Mouse (Mus musculus): ENCODE data around the gene Slc4a8. TPM values are rescaled to one million over a fixed set of nuclear protein-coding genes. Genes with fewer than 3 reads are reported as not detected.
"Not testable (repeated sequence)": the region's sequence is repeated elsewhere in the genome, so short reads cannot be mapped to it uniquely, and the experiment has no call there.

Gene Slc4a8
- polyA plus RNA-seq, 1 experiment from 2014 or later, result 7.1 TPM

GRCm38 (mm10) chr15:100808062-100808461, 46.5 kb downstream of the Slc4a8 start:
- no peaks in the 10 kb centered on the region for H3K27me3 ChIP-seq (ENCODE audit: control insufficient read depth, insufficient read depth, low read length)
- WGBS, result 82% methylated on average over 12 of the region's 12 CpGs
- H3K4me1 ChIP-seq (ENCODE audit: control insufficient read depth, insufficient read depth, low read length), result no peaks in the 10 kb centered on the region
- ATAC-seq (ENCODE audit: low FRiP score), result no peak
- no peak overlapping the region for H3K27ac ChIP-seq (ENCODE audit: low read depth, low read length)
- no peaks in the 10 kb centered on the region for H3K36me3 ChIP-seq (ENCODE audit: control insufficient read depth, insufficient read depth, low read length)
- H3K4me2 ChIP-seq, result no peak overlapping the region
- no peak overlapping the region for H3K4me3 ChIP-seq (ENCODE audit: low read depth, low read length)
- no peak for DNase-seq (ENCODE audit: low spot score, missing footprints)
- H3K9me3 ChIP-seq (ENCODE audit: control insufficient read depth, low read length), result no peaks in the 10 kb centered on the region
- no peak overlapping the region for H3K9ac ChIP-seq (ENCODE audit: low read length)

GRCm38 (mm10) chr15:100808484-100808883, 46.9 kb downstream of the Slc4a8 start:
- DNase-seq (ENCODE audit: low spot score, missing footprints) (no peak), ATAC-seq (ENCODE audit: low FRiP score) (no peak)
- Histone ChIP-seq H3K9me3 (ENCODE audit: control insufficient read depth, low read length) (no peaks in the 10 kb centered on the region), H3K9ac (ENCODE audit: low read length) (no peak overlapping the region), H3K4me3 (ENCODE audit: low read depth, low read length) (no peak overlapping the region), H3K4me1 (ENCODE audit: control insufficient read depth, insufficient read depth, low read length) (peaks cover 2% of the 10 kb centered on the region), H3K36me3 (ENCODE audit: control insufficient read depth, insufficient read depth, low read length) (no peaks in the 10 kb centered on the region), H3K4me2 (no peak overlapping the region), H3K27ac (ENCODE audit: low read depth, low read length) (no peak overlapping the region), H3K27me3 (ENCODE audit: control insufficient read depth, insufficient read depth, low read length) (no peaks in the 10 kb centered on the region)
- WGBS, result 83% methylated on average over 9 of the region's 9 CpGs

GRCm38 (mm10) chr15:100810243-100810642, 48.7 kb downstream of the Slc4a8 start:
- H3K36me3 ChIP-seq (ENCODE audit: control insufficient read depth, insufficient read depth, low read length), result no peaks in the 10 kb centered on the region
- DNase-seq (ENCODE audit: low spot score, missing footprints), result no peak
- 91% methylated on average over 8 of the region's 8 CpGs for WGBS

GRCm38 (mm10) chr15:100813501-100813900, 52.0 kb downstream of the Slc4a8 start:
- Histone ChIP-seq H3K9ac (ENCODE audit: low read length) (no peak overlapping the region), H3K36me3 (ENCODE audit: control insufficient read depth, insufficient read depth, low read length) (no peaks in the 10 kb centered on the region; the same call in 1 of the 2 replicates), H3K27me3 (ENCODE audit: control insufficient read depth, insufficient read depth, low read length) (no peaks in the 10 kb centered on the region; the same call in 1 of the 2 replicates), H3K4me3 (ENCODE audit: low read depth, low read length) (no peak overlapping the region), H3K4me1 (ENCODE audit: control insufficient read depth, insufficient read depth, low read length) (peaks cover 9% of the 10 kb centered on the region), H3K27ac (ENCODE audit: low read depth, low read length) (no peak overlapping the region), H3K4me2 (no peak overlapping the region), H3K9me3 (ENCODE audit: control insufficient read depth, low read length) (no peaks in the 10 kb centered on the region)
- DNase-seq (ENCODE audit: low spot score, missing footprints) (no peak), ATAC-seq (ENCODE audit: low FRiP score) (no peak)
- 74% methylated on average over 5 of the region's 5 CpGs for WGBS

More at GRCm38 (mm10) chr15:100810243-100810642, 48.7 kb downstream of the Slc4a8 start:
- Histone ChIP-seq H3K27me3 (ENCODE audit: control insufficient read depth, insufficient read depth, low read length) (no peaks in the 10 kb centered on the region), H3K9me3 (ENCODE audit: control insufficient read depth, low read length) (no peaks in the 10 kb centered on the region), H3K4me2 (no peak overlapping the region), H3K4me3 (ENCODE audit: low read depth, low read length) (no peak overlapping the region), H3K27ac (ENCODE audit: low read depth, low read length) (no peak overlapping the region), H3K9ac (ENCODE audit: low read length) (no peak overlapping the region), H3K4me1 (ENCODE audit: control insufficient read depth, insufficient read depth, low read length) (peaks cover 9% of the 10 kb centered on the region)
- ATAC-seq (ENCODE audit: low FRiP score), result no peak

GRCm38 (mm10) chr15:100814066-100814465, 52.5 kb downstream of the Slc4a8 start:
- Histone ChIP-seq H3K9ac (ENCODE audit: low read length) (no peak overlapping the region), H3K27me3 (ENCODE audit: control insufficient read depth, insufficient read depth, low read length) (no peaks in the 10 kb centered on the region; the same call in 1 of the 2 replicates), H3K4me1 (ENCODE audit: control insufficient read depth, insufficient read depth, low read length) (peaks cover 9% of the 10 kb centered on the region), H3K27ac (ENCODE audit: low read depth, low read length) (no peak overlapping the region), H3K4me2 (no peak overlapping the region), H3K9me3 (ENCODE audit: control insufficient read depth, low read length) (no peaks in the 10 kb centered on the region), H3K36me3 (ENCODE audit: control insufficient read depth, insufficient read depth, low read length) (no peaks in the 10 kb centered on the region; the same call in 1 of the 2 replicates), H3K4me3 (ENCODE audit: low read depth, low read length) (no peak overlapping the region)
- WGBS, result 35% methylated on average over 7 of the region's 7 CpGs
- ATAC-seq (ENCODE audit: low FRiP score) (no peak), DNase-seq (ENCODE audit: low spot score, missing footprints) (no peak)

GRCm38 (mm10) chr15:100815310-100815709, 53.8 kb downstream of the Slc4a8 start:
- WGBS, result 90% methylated on average over 8 of the region's 8 CpGs
- no peaks in the 10 kb centered on the region; the same call in 1 of the 2 replicates for H3K27me3 ChIP-seq (ENCODE audit: control insufficient read depth, insufficient read depth, low read length)

GRCm38 (mm10) chr15:100818860-100819259, 57.3 kb downstream of the Slc4a8 start:
- no peaks in the 10 kb centered on the region; the same call in 1 of the 2 replicates for H3K36me3 ChIP-seq (ENCODE audit: control insufficient read depth, insufficient read depth, low read length)
- no peak overlapping the region for H3K4me3 ChIP-seq (ENCODE audit: low read depth, low read length)
- 88% methylated on average over 3 of the region's 3 CpGs for WGBS
- H3K4me1 ChIP-seq (ENCODE audit: control insufficient read depth, insufficient read depth, low read length), result peaks cover 5% of the 10 kb centered on the region
- H3K4me2 ChIP-seq, result no peak overlapping the region
- no peak overlapping the region for H3K9ac ChIP-seq (ENCODE audit: low read length)
- no peaks in the 10 kb centered on the region for H3K9me3 ChIP-seq (ENCODE audit: control insufficient read depth, low read length)
- no peak for DNase-seq (ENCODE audit: low spot score, missing footprints)
- peaks cover 3% of the 10 kb centered on the region; the same call in 1 of the 2 replicates for H3K27me3 ChIP-seq (ENCODE audit: control insufficient read depth, insufficient read depth, low read length)
- ATAC-seq (ENCODE audit: low FRiP score), result no peak
- no peak overlapping the region for H3K27ac ChIP-seq (ENCODE audit: low read depth, low read length)

More at GRCm38 (mm10) chr15:100815310-100815709, 53.8 kb downstream of the Slc4a8 start:
- DNase-seq (ENCODE audit: low spot score, missing footprints), result no peak
- no peak overlapping the region for H3K4me3 ChIP-seq (ENCODE audit: low read depth, low read length)
- no peaks in the 10 kb centered on the region; the same call in 1 of the 2 replicates for H3K36me3 ChIP-seq (ENCODE audit: control insufficient read depth, insufficient read depth, low read length)
- H3K27ac ChIP-seq (ENCODE audit: low read depth, low read length), result no peak overlapping the region
- peaks cover 9% of the 10 kb centered on the region for H3K4me1 ChIP-seq (ENCODE audit: control insufficient read depth, insufficient read depth, low read length)
- no peak overlapping the region for H3K9ac ChIP-seq (ENCODE audit: low read length)
- no peak overlapping the region for H3K4me2 ChIP-seq
- no peak for ATAC-seq (ENCODE audit: low FRiP score)
- H3K9me3 ChIP-seq (ENCODE audit: control insufficient read depth, low read length), result no peaks in the 10 kb centered on the region

- Histone ChIP-seq H3K27me3 (ENCODE audit: control insufficient read depth, insufficient read depth, low read length) (peaks cover 11% of the 10 kb centered on the region), H3K4me2 (no peak overlapping the region), H3K9me3 (ENCODE audit: control insufficient read depth, low read length) (no peaks in the 10 kb centered on the region), H3K36me3 (ENCODE audit: control insufficient read depth, insufficient read depth, low read length) (no peaks in the 10 kb centered on the region), H3K4me3 (ENCODE audit: low read depth, low read length) (no peak overlapping the region), H3K9ac (ENCODE audit: low read length) (no peak overlapping the region), H3K4me1 (ENCODE audit: control insufficient read depth, insufficient read depth, low read length) (no peaks in the 10 kb centered on the region), H3K27ac (ENCODE audit: low read depth, low read length) (no peak overlapping the region)
- DNase-seq (ENCODE audit: low spot score, missing footprints), result no peak
- ATAC-seq (ENCODE audit: low FRiP score), result no peak
- 62% methylated on average over 8 of the region's 8 CpGs for WGBS
Observed at GRCm38 (mm10) chr15:100821824-100822223, 60.3 kb downstream of the Slc4a8 start.

- H3K4me3 ChIP-seq (ENCODE audit: low read depth, low read length); H3K4me1 ChIP-seq (ENCODE audit: control insufficient read depth, insufficient read depth, low read length); H3K9me3 ChIP-seq (ENCODE audit: control insufficient read depth, low read length); H3K9ac ChIP-seq (ENCODE audit: low read length); DNase-seq (ENCODE audit: low spot score, missing footprints); H3K4me2 ChIP-seq; ATAC-seq (ENCODE audit: low FRiP score); H3K27ac ChIP-seq (ENCODE audit: low read depth, low read length); H3K36me3 ChIP-seq (ENCODE audit: control insufficient read depth, insufficient read depth, low read length): not testable (repeated sequence)
- peaks cover 11% of the 10 kb centered on the region for H3K27me3 ChIP-seq (ENCODE audit: control insufficient read depth, insufficient read depth, low read length)
- 82% methylated on average over 4 of the region's 4 CpGs for WGBS
Observed at GRCm38 (mm10) chr15:100822370-100822769, 60.8 kb downstream of the Slc4a8 start.

All from midbrain, embryonic 11.5 days (tissue).